Comparison of ENCODE assay signal across 31 mouse cellular contexts in the genomic region with DNA sequence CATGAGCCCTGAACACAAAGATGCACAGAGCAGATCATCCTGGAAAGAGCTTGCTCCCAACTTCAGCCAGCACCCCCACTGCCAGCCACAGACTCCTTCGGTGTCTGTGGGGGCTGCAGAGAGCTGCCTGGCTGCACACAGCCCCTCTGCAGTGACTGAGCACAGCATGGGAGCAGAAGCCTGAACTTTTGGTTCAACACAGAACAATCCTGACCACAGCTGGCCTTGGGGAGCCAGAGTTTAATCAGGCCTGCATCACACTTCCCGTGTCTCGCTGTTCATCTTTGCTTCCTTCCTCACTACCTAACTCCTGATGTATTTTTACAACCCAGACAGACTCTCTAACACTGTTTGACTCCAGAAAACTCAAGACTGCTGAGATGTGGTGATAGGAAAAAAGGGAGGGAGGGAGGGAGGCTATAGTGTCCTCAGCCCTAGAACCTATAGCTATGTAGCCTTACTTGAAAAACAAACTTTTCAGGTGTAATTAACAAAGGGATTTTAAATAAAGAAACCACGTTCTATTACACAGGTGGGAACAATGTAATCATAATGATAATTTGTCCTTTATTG. TPM values are rescaled to one million over a fixed set of nuclear protein-coding genes. Genes with fewer than 3 reads are reported as not detected.
DNase-seq lines count a peak whose midpoint lies in the region; ATAC-seq lines count a peak whose summit lies in the region.
"Had no signal": no experiment of that assay in that cellular context is flagged by ENCODE, and none has a peak within 500 bp of the region (broad histone marks: within the 10 kb centered on the region; RNA-seq: fewer than 3 reads in every experiment).

No protein-coding gene starts in this region.

- H3K4me3 ChIP-seq in hindbrain, embryonic 10.5 days: no peak overlapping the region
- no peak overlapping the region for H3K4me3 ChIP-seq in hindbrain, embryonic 11.5 days (ENCODE audit: low read depth, low read length)
- no peak overlapping the region for H3K4me3 ChIP-seq in limb, embryonic 10.5 days
- H3K4me3 ChIP-seq: embryonic facial prominence, embryonic 12.5 days; heart, embryonic 12.5 days; kidney, embryonic 15.5 days; limb, embryonic 15.5 days; liver, embryonic 13.5 days; myocyte; neural tube, embryonic 12.5 days; stomach, embryonic 15.5 days had no signal

- no peaks in the 10 kb centered on the region for H3K36me3 ChIP-seq in hindbrain, embryonic 10.5 days
- H3K36me3 ChIP-seq in hindbrain, embryonic 11.5 days (ENCODE audit: control insufficient read depth, insufficient read depth, low read length): no peaks in the 10 kb centered on the region
- H3K36me3 ChIP-seq in limb, embryonic 10.5 days: no peaks in the 10 kb centered on the region
- H3K36me3 ChIP-seq: embryonic facial prominence, embryonic 12.5 days; heart, embryonic 12.5 days; kidney, embryonic 15.5 days; limb, embryonic 15.5 days; liver, embryonic 13.5 days; neural tube, embryonic 12.5 days; stomach, embryonic 15.5 days had no signal

- no peaks in the 10 kb centered on the region for H3K9me3 ChIP-seq in hindbrain, embryonic 10.5 days
- H3K9me3 ChIP-seq in hindbrain, embryonic 11.5 days (ENCODE audit: control insufficient read depth, low read length): no peaks in the 10 kb centered on the region
- H3K9me3 ChIP-seq in limb, embryonic 10.5 days (replicated peaks): no peaks in the 10 kb centered on the region
- H3K9me3 ChIP-seq: embryonic facial prominence, embryonic 12.5 days; heart, embryonic 12.5 days; kidney, embryonic 15.5 days; limb, embryonic 15.5 days; liver, embryonic 13.5 days; neural tube, embryonic 12.5 days; stomach, embryonic 15.5 days had no signal

- H3K27ac ChIP-seq in hindbrain, embryonic 10.5 days: peak overlapping the region; percentile 51
- no peak overlapping the region for H3K27ac ChIP-seq in hindbrain, embryonic 11.5 days (ENCODE audit: low read depth, low read length)
- H3K27ac ChIP-seq in limb, embryonic 10.5 days: 0 out of 2 replicates have a peak overlapping the region, but pooled peaks have one; percentile 27
- H3K27ac ChIP-seq: embryonic facial prominence, embryonic 12.5 days; kidney, embryonic 15.5 days; limb, embryonic 15.5 days; liver, embryonic 13.5 days; neural tube, embryonic 12.5 days; stomach, embryonic 15.5 days had no signal

- WGBS in hindbrain, embryonic 10.5 days: 47% methylated on average over 4 of the region's 4 CpGs
- WGBS in hindbrain, embryonic 11.5 days: 54% methylated on average over 4 of the region's 4 CpGs
- WGBS in limb, embryonic 10.5 days: 79% methylated on average over 4 of the region's 4 CpGs

- H3K9ac ChIP-seq in hindbrain, embryonic 11.5 days (ENCODE audit: low read depth, low read length): no peak overlapping the region
- H3K9ac ChIP-seq: embryonic facial prominence, embryonic 12.5 days; heart, embryonic 12.5 days; kidney, embryonic 15.5 days; limb, embryonic 15.5 days; liver, embryonic 13.5 days; neural tube, embryonic 12.5 days; stomach, embryonic 15.5 days had no signal

- no peak for ATAC-seq in hindbrain, embryonic 11.5 days (ENCODE audit: low FRiP score)
- ATAC-seq: activated CD4-positive, CD25-positive, alpha-beta regulatory T cell, adult 4 months; CD4-positive, CD25-positive, alpha-beta regulatory T cell, adult 4 months; forebrain, embryonic 16.5 days; hindbrain, embryonic 16.5 days; lung, postnatal 0 days had no signal

- no peak overlapping the region for H3K4me2 ChIP-seq in hindbrain, embryonic 11.5 days (replicated peaks; ENCODE audit: low read depth, low read length)
- H3K4me2 ChIP-seq: embryonic facial prominence, embryonic 12.5 days; heart, embryonic 12.5 days; kidney, embryonic 15.5 days; limb, embryonic 15.5 days; liver, embryonic 13.5 days; neural tube, embryonic 12.5 days; stomach, embryonic 15.5 days had no signal

- H3K4me1 ChIP-seq in hindbrain, embryonic 10.5 days (replicated peaks): peaks cover 4% of the 10 kb centered on the region; the same call in 1 of the 2 replicates
- no peaks in the 10 kb centered on the region for H3K4me1 ChIP-seq in hindbrain, embryonic 11.5 days (replicated peaks; ENCODE audit: control insufficient read depth, insufficient read depth, low read length)
- peaks cover 15% of the 10 kb centered on the region for H3K4me1 ChIP-seq in limb, embryonic 10.5 days
- H3K4me1 ChIP-seq: liver, embryonic 13.5 days; neural tube, embryonic 12.5 days; stomach, embryonic 15.5 days had no signal

- no peaks in the 10 kb centered on the region for H3K27me3 ChIP-seq in hindbrain, embryonic 10.5 days (ENCODE audit: insufficient read depth, poor library complexity, severe bottlenecking)
- no peaks in the 10 kb centered on the region for H3K27me3 ChIP-seq in hindbrain, embryonic 11.5 days (ENCODE audit: control insufficient read depth, insufficient read depth, low read length)
- no peaks in the 10 kb centered on the region for H3K27me3 ChIP-seq in limb, embryonic 10.5 days (ENCODE audit: low read depth, poor library complexity, severe bottlenecking)
- H3K27me3 ChIP-seq: embryonic facial prominence, embryonic 12.5 days; heart, embryonic 12.5 days; kidney, embryonic 15.5 days; limb, embryonic 15.5 days; liver, embryonic 13.5 days; neural tube, embryonic 12.5 days; stomach, embryonic 15.5 days had no signal

- no peak for DNase-seq in hindbrain, embryonic 10.5 days (ENCODE audit: low spot score)
- DNase-seq in hindbrain, embryonic 11.5 days (ENCODE audit: low spot score): no peak
- peak; percentile 8 for DNase-seq in retina, postnatal 1 day
- DNase-seq in retina, embryonic 14.5 days (ENCODE audit: low spot score): no peak
- DNase-seq in limb, embryonic 10.5 days (ENCODE audit: low spot score): no peak
- DNase-seq in spleen, postnatal 4 days (ENCODE audit: low spot score in 2 of 2): no peak
- no peak for DNase-seq in urinary bladder, adult 18-20 months (ENCODE audit: low spot score in 2 of 2)
- no peak for DNase-seq in embryo, embryonic 10 days (ENCODE audit: low spot score)
- DNase-seq: adrenal gland, adult 2 months; adrenal gland, postnatal 36 days; cerebellum, adult 18-20 months; cerebellum, postnatal 14 days; heart, postnatal 4 days; kidney, adult 18-20 months; kidney, postnatal 4 days; liver, embryonic 13.5 days; lung, adult 18-20 months; lung, postnatal 4 days; right cerebral cortex, postnatal 14 days had no signal

RNA-seq across cellular contexts. Expression of gene Rbm43, which starts 27.3 kb away (rescaled TPM):
- 6.2 and 8.4 TPM in 2 replicates for polyA plus RNA-seq in hindbrain, embryonic 10.5 days (2016; fragmentation: Nextera tagmentation; extraction: Ambion mirVana)
- 6.9 and 10.4 TPM in 2 replicates for polyA plus RNA-seq in hindbrain, embryonic 11.5 days (2014; fragmentation: Nextera tagmentation; extraction: Ambion mirVana)
- polyA plus RNA-seq in limb, embryonic 10.5 days (2016; fragmentation: Nextera tagmentation; extraction: Ambion mirVana): 8.9 and 9.0 TPM in 2 replicates
